Mouse (Mus musculus): Measurements from ENCODE around the gene Gm1140.
"Not testable (repeated sequence)": the region's sequence is repeated elsewhere in the genome, so short reads cannot be mapped to it uniquely, and the experiment has no call there.

The Gm1140 gene

DNA sequence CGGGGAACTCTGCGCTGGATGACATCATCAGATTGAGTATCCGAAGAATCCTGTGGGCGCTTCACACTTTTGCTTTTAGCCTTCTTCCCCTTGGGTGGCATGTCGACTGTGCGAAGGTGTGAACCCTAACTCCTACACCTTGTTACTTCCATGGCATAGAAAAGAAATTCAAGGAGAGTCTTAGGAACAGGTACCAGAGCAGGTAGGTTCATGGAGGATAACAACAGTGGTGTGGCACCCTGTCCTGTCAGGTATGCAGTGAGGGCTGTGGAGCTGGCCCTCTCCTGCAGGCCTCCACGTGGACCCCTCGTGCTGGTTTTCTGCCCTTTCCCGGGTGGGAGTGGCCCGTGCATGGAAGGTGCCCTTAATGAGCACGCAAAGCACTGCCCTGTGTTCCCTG is at the start of gene Gm1140:
TSS of gene Gm1140 (minus strand) at position 101 of the 400 bp plus-strand sequence.
- not testable (repeated sequence) for DNase-seq (ENCODE audit: low read depth)

DNA sequence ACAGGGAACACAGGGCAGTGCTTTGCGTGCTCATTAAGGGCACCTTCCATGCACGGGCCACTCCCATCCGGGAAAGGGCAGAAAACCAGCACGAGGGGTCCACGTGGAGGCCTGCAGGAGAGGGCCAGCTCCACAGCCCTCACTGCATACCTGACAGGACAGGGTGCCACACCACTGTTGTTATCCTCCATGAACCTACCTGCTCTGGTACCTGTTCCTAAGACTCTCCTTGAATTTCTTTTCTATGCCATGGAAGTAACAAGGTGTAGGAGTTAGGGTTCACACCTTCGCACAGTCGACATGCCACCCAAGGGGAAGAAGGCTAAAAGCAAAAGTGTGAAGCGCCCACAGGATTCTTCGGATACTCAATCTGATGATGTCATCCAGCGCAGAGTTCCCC is 2.0 kb upstream of the Gm1140 start, which contains the start of gene Gm14692:
TSS of gene Gm14692 (plus strand) at position 301 of the 400 bp plus-strand sequence.
- DNase-seq (ENCODE audit: low read depth) = not testable (repeated sequence)

Measured in 416B (cell line).